Mouse (Mus musculus): ENCODE data around the gene Brox.

DNA sequence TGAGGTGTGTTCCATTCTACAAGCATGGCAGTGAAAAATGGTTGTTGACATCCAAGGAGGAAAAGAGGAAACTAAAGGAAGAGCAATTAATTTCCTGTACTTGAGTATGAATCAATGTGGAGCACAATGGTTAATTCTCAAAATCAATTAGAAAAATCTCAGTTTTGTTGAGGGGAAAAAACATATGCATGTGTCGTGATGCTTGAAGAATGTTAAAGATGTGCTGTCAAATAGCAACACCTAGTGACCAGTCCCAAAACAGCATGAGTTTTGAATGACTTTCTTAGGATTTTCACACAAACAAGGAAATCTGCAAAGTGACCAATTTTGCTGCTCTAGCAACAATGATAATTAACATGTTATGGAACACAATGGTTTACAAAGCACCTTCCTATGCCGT, 59.2 kb downstream of the Brox start:
- TF ChIP-seq GATA1 (IDR thresholded peaks at IDR 0.05; ENCODE audit: low read length) (no peak), TAL1 (IDR thresholded peaks at IDR 0.05; ENCODE audit: low read length) (no peak)
